Mouse (Mus musculus): ENCODE measurements around the gene Lamtor1.

GRCm38 (mm10) chr7:101951648-101952047 lies 45.9 kb downstream of the Lamtor1 start:
- TF ChIP-seq CTCF (IDR thresholded peaks at IDR 0.05; ENCODE audit: control insufficient read depth, insufficient read depth, low read length) (no peak), POLR2A (IDR thresholded peaks at IDR 0.05; ENCODE audit: borderline replicate concordance, control insufficient read depth, low read depth, low read length) (no peak)
